Mouse (Mus musculus): ENCODE measurements at regions not wholly inside any gene's neighbourhood (a gene's known extent, or its start where the extent isn't known, plus 50 kb on each side); places are given as distances from the start of the nearest gene placed in this dataset.

DNA sequence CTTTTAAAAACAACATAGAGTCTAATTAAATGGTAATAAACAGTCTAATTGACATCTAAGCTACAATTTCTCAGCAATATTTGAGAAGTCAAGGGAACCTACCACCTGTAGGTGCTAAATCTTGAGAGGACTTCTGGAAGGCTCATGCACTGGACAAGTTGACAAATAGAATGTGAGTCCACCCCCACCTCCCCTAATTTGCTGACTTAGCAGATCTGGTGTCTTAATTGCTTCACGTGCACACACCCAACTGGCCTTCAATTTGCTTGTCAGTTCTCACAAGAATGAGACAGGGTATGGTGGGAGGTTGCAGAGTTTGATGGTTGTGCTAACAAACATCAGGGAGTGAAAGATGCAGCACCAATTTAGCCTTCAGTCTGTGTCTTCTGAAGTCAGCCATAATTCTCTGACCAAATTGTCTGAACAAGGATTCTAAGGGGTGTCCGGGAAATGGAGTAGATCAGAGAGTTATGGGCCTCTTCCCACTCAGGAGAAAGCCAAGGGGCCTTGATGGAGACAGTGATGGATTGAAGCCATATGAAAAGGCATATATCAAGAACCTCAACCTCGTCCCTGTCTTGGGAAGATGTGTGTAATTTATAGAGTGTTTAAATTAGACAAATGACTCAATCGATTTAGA is 76.7 kb upstream of the Tmem72 start:
- no peak for TF ChIP-seq CTCF (IDR thresholded peaks at IDR 0.05; ENCODE audit: extremely low read depth, insufficient read depth, low read length)
- TF ChIP-seq POLR2A (IDR thresholded peaks at IDR 0.05; ENCODE audit: extremely low read depth, insufficient read depth, low read length) = no peak

Data from cortical plate, adult 2 months (tissue).